Mouse (Mus musculus) lung, postnatal 25 days (tissue): ENCODE measurements around the gene Ccdc171.
"Not testable (repeated sequence)": the region's sequence is repeated elsewhere in the genome, so short reads cannot be mapped to it uniquely, and the experiment has no call there.

Experiments used
- DNase-seq: peaks from one replicate; pipeline ENCODE4 v3.0.0; 2022; ENCODE audit warnings: low spot score

Gene Ccdc171

DNA sequence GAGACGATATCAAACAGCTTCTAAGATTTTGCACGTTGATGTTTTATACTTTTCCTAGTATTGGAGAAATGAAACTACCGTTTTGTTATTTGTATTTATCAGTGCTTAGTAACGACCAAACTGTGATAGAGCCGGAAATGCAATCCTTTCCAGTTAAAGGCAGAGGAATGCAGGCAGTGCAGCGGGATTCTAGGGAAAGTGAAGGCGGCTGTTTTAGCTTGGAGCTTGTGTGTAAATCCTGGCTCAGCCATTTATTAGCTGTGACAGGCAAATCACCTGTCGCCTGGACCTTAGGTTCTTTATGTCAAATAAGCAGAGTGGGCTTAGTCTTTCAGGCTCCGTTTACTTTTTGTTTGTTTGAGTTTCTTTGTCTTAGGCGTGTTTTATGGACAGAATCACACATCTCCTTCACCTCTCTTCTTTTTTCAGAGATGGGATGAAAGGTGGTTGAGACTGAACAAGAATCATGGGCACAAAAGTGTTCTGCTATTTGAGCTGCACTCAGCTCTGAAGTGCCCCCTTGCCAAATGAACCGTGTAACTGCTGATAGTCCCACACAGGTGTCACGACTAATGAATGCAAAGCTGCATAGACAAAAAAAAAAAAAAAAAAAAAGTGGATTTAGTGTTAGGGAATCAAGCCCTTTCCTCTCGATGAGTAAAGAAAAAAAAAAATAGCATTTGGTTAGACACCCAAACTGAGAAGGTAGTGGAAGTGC, 1.1 kb downstream of the Ccdc171 start:
- DNase-seq: peak; percentile 12

DNA sequence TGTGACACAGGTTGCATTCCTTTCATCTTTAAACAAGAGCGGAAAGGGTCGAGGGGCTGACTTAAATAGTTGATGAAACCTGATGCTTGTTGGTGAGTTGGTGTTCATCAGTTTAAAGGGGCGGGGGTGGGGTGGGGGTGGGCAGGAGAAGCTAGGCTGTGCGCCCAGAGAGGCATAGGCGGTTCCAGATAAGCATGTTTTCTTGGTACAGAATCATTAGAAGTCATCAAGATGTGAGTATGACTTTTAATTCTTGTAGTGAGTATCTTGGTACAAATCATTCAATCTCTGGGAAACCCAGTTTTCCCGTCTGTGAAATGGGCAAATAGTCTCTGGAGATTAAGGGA, 1.6 kb downstream of the Ccdc171 start:
- DNase-seq: no peak

DNA sequence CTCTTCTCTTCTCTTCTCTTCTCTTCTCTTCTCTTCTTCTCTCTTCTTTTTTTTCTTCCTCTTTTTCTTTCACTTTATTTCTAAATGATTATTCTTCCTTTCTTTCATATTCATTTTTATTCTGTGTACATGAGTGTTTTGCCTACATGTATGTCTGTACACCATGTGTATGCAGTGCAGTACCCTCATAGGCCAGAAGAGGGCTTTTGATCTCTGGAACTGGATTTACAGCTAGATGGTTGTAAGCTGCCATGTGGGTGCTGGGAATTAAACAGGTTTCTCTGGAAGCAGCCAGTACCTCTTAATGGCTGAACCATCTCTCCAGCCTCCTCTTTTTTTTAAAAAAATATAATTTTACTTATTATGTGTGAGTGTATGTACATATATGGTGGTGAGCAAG, 2.6 kb downstream of the Ccdc171 start:
- DNase-seq: no peak

DNA sequence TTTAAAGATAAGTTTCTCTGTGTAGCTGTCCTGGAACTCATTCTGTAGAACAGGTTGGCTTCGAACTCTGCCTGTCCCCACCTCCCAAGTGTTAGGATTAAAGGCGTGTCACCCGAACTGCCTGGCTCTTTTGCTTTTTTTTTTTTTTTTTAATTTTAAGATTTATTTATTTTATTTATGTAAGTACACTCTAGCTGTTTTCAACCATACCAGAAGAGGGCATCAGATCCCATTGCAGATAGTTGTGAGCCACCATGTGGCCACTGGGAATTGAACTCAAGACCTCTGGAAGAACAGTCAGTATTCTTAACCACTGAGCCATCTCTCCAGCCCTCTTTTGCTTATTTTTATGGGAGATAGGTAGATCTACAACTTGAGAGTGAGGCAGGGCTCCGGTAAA, 4.7 kb downstream of the Ccdc171 start:
- not testable (repeated sequence) for DNase-seq

DNA sequence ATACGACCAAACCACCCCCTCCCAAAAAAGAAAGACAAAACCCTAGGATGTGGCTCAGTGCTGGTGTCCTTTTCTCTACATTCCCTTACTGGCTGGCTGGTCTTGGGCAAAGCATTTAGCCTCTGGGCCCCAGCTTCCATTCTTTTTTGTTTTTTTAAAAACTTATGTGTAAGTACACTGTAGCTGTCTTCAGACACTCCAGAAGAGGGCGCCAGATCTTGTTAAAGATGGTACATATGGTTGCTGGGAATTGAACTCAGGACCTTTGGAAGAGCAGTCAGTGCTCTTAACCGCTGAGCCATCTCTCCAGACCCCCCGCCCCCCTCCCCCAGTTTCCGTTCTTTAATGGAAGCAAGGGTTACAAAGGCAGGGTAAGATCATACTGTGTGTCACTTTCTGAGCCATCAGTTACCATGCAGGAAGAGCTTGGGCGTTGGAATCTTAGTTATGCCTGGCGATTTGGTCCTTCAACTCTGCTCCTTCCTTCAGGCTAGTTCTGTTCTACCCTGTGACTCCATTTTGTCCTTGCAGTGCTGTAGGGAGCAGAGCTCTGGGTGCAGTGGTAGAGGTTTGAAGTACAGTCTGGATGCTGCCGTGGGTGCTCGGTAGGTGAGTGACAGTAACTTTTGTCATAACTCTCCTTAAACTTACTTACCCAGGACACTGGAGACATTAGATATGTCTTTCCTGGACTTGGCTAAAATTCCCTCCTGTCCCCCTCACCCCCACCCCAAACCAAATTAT, 8.0 kb downstream of the Ccdc171 start:
- no peak for DNase-seq

DNA sequence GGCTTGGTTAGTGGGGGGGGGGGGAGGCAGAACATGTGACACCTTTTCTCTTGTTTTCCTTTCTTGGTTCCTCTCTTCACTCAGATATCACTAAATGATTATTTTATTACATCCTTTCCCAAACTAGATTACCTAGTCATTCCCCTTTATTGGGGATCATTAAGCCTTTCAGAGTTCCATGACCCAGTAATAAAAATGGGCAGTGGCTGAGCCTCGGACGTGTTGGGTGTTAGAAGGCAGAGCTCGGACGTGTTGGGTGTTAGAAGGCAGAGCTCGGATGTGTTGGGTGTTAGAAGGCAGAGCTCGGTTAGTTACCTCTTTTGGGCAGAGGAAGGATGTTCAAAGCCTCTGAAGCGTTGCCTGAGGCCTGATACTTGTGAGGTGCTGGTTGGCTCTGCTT, 8.7 kb downstream of the Ccdc171 start:
- no peak for DNase-seq

DNA sequence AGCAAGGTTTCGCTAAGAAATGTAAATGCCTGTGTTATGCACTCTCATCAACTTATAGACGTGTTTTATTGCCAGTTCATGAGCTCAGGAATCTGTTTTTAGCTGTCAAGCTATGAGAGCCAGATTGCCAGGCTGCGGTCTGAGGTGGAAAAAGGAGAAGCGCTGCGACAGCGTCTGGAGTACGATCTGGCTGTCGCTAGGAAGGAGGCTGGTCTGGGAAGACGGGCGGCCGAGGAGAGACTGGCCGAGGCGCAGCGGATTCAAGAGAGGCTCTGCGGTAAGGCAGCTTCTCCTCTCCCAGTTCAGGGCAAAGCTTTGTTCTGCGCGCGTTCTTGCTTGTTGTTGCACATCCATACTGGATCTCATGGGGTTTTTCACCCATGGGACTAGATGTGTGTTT, 24.2 kb downstream of the Ccdc171 start:
- no peak for DNase-seq

DNA sequence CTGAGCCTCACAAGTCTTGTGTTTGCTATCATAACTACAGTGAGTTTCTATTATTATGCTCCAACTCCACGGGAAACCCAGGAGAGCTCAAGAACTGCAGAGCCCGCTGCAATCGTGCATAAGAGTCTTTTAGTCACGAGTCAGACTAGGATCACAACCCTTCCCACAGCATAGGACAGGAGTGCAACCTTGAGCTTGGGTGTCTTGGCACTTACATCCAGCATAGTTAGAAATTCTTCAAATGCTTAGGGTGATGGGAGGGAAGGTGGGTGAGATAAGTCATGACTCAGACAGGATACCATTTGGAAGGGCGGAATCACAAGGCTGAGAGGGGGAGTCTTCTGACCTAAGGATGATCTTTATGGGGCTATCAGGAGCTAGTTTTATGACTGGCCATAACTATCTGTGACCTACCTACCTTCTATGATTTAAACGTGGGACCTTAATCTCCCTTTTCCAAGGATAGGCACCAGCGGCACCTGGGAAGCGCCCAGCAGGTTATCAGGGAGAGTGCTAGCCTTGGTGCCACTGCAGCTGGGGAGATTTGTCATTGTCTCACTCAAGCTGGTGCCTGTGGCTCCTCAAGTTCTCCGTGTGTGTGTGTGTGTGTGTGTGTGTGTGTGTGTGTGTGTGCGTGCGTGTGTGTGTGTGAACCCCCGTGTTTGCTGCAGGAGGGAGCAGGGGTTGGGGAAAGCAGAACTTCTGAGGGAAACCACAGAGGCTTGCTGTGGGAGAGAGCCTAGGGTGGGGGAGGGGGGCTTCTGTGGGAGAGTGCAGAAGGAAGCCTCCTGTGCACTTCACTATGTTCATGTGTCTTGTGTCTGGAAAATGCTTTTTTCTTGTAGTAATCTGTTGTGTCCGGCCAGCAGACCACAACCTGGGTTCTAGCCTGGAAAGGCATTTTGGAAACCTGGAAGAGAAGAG, 42.1 kb downstream of the Ccdc171 start:
- DNase-seq: no peak

DNA sequence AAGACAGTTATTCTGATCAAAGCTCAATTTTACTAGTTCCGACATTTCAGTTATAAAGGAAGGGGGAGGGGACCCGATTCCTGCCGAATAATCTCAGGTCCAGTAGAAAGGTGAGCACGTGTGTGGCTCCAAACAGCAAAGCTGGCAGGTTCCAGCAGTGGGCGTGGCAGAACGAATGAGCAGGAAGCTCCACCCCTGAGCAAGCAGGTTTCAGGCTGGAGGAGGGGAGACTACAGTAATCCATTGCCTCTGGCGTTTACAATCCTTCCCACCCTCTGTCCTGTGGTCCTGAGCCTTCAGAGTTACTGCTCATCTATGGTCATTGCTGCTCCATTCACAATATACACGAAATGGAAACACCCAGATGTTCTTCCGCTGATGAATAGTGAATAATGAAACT, 42.8 kb downstream of the Ccdc171 start:
- peak; percentile 61 for DNase-seq

DNA sequence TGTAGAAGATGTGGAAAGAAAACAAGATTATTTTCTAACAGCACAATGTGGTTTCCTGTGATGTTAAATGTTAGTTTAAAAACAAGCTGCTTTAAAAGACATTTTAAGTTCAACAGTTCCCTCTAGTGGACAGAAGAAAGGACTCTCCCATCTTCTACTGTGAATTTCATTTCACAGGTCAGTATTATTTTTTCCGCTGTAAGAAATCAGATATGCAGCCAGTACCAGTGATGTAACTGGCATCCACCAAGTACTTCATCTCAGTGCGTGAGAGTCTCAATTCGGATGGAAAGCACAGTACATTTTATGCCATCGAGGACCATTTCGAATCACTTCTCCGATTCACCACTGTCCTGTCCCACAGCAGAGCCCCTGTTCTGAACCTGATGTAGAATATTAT, 45.2 kb downstream of the Ccdc171 start:
- peak; percentile 41 for DNase-seq

DNA sequence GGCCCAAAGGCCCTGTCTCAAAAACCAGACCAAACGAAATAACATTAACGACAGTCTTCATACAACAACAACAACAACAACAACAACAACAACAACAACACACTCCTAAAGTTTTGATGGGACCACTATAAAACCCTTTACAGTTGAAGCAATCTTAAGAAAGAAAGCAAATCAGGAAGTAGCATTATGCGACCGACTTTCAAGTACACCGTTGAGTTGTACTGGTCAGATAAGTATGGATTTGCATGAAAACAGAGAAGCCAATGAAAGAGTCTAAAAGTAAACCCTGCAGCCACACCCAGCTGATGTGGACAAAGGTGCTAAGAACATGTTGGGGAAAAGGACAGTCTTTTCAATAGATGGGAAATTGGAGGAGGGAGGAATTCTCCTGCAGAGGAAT, 45.7 kb downstream of the Ccdc171 start:
- DNase-seq: no peak

DNA sequence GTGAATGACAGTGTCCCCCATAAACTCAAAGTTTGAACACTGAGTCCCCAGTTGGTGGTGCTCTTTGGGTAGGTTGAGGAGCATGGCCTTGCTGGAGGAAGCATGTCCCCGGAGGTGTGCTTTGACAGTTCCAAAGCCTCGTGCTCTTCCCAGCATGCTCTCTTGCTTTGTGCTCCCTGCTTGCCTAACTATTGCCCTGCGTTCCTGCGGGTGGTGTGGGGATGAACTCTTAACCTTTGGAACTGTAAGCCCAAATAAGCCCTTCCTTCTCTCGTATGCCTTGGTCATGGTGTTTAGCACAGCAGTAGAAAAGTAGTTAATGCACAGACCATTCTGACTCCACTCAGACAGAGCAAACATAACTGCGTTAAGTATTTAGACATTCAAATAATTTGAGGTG, 47.2 kb downstream of the Ccdc171 start:
- no peak for DNase-seq

DNA sequence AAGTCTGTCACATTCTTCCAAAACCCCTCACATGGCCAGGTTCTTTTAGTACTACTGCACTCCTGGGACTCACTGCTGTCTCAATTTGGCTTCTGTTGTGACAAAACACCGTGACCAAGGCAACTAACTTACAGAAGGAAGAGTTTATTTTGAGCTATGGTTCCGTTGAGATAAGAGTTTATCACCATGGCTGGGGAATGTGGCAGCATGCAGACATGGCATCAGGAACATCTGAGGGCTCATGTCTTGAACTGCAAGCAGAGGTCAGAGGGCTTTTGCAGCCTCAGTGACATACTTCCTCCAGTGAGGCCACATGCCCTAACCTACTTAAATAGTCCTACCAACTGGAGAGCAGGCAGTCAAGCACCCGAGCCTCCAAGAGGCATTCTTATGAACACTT, 51.0 kb downstream of the Ccdc171 start:
- DNase-seq: no peak

DNA sequence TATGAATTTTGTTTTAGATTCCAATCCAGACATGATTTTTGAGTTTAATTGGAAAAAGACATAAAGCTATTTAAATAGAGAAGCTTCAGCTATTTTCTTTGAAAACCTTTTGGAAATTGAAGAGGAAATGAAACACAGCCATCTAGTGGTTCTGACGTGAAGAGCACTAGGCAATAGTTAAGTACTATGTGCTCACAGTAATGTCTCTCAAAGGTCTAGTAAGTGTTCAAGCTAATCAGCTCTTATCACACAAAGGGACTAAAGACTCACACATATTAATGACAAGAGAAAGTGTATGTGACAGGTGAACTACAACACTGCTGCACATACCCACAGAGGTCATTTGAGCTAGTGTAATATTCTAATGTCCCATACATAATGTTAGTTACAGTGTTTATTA, 54.8 kb downstream of the Ccdc171 start:
- DNase-seq: no peak

DNA sequence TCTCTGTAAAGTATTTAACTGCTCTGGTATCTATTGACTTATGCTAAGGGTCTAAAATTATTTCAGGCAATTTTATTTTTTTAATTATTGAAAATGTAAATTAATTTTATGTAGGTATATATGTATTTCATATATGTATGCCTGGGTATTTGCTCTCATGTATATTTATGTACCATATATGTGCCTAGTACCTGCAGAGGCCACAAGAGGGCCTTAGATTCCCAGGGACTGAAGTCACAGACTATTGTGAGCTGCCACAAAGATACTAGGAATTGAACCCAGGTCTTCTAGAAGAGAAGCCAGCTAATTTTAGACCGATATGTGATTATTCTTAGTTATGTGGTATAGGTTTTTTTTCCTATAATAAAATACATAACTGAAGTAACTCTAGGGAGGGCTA, 62.2 kb downstream of the Ccdc171 start:
- DNase-seq: no peak

DNA sequence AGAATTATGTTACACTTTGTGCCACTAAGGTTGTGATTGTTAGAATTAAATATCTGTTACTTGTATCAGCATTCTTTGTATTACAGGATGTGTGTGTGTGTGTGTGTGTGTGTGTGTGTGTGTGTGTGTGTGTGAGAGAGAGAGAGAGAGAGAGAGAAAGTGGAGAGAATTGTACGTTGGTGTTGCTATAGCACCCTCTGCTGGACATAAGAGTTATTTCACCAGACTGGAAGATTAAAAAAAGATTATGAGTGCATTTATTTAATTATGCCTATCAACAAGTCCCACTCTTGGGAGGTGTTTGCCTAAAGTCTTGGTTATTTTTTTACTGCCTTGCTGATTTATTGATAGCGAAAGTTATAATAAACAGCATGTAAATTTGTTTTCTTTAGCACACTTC, 71.1 kb downstream of the Ccdc171 start:
- no peak for DNase-seq

DNA sequence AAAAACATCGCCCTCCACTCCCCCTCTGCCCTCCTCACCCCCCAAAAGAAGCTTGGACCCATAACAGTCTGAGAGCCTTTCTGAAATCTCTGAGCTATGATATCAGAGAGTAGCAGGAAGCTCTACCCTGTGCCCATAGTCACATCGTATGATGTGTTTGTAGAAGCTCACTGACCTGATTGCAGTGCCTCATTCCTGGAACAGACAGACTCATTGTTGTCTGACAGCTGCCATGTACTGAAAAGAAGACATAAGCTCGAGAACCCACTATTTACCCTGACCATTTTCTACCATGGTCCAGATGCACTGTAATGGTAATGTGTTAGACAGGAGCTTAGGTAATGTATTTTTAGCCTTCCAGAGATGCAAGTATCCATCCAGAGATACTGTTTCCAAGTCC, 85.8 kb downstream of the Ccdc171 start:
- no peak for DNase-seq

DNA sequence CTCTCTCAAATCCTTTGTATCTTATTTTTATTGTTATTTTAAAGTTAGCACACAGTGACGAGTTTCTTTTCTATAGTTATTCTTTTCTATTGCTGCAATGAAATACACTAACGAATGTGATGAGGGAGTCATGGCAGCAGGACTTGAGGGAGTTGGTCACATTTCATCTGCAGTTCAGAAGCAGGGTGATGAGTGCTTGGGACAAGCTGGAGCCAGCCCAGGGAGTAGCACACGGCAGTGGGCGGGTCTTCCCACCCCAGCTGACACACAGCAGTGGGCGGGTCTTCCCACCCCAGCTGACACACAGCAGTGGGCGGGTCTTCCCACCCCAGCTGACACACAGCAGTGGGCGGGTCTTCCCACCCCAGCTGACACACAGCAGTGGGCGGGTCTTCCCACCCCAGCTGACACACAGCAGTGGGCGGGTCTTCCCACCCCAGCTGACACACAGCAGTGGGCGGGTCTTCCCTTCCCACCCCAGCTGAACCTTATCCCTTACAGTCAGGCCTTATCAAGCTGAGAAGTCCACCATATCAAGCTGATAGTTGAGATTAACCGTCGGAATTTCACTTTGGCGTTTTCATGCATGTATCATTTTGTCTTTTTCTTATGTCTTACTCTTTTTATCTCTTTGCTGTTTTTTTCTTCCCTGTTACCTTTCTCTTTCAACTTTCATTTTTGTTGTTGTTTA, 97.8 kb downstream of the Ccdc171 start:
- peak; percentile 34 for DNase-seq

DNA sequence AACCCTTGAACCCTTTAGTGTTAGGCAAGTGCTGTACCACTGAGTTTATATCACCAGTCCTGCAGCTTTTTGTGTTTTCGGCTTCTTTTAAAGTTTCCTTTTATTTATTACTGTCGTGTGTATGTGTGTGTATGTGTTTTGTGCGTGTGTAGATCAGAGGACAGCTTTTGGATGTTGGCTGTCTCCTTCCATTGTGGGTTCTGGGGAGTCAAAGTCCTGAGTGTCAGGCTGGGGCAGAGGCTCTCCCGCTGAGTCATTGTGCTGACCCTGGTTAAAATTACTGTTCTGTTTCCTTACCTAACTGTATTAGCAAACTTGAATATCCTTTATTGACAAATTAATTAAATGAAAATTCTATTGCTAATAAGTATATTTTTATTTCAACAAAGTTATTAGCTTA, 98.4 kb downstream of the Ccdc171 start:
- DNase-seq: no peak

DNA sequence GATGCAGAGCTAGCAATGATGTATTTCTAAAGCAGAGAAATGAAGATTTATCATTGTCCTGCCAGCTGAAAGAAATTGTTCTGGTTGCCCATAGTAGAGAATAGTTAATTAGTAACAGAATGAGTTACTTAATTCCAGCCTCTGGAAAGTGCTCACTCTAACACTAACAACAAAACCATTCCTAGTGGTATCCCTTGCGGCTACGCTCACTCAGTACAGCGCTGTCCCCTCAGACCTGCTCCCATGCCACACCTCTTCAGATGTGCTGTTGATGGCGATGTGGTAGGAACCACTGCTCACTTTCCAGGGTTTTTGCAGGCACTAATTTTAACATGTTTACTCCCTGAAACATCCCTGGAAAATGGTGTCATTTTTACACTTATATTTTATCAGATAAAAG, 126.1 kb downstream of the Ccdc171 start:
- DNase-seq: no peak

DNA sequence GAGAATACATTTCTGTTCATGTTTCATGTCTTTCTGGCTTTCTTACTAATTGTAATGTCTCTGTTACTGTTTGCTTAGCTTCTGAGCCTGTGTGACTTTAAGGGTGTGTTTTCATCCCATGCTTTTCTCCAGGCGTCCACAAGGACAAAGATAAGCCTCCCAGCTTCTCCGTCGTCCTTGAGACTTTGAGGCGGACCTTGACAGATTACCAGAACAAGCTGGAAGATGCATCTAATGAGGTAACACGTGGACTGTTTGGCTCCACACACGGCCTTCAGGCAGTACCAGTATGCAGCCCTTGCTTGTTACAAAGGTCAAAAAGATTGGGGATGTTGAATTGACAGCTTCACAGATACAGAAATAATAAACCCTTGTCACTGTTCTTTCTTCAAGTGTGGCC, 130.1 kb downstream of the Ccdc171 start:
- no peak for DNase-seq

DNA sequence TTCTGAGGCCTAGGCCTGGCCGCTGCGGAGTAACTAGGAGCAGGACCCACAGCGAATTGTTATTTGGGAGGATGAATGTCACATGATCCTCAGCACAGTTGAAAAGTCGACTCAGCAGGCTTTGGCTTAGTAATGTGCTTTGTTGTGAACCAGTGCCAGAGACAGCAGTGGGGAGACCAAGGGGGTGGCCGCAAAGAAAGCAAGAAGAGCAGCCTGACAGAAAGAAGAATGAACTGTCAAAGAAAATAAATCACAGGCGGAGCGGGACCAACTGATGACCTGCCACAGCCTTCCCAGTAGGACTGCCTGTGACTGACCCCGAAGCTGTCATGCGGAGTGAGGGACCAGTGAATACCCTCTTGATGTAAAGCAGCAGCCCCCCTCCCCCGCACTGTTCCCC, 131.2 kb downstream of the Ccdc171 start:
- DNase-seq: peak; percentile 4
